13 mouse cellular contexts compared by ENCODE assay signal in genomic region chr13:75727932-75728331, GRCm38 (mm10).
"Had no signal": no experiment of that assay in that cellular context is flagged by ENCODE, and none has a peak within 500 bp of the region (broad histone marks: within the 10 kb centered on the region; RNA-seq: fewer than 3 reads in every experiment).

No protein-coding gene starts in this region.

- H3K4me3 ChIP-seq: limb, embryonic 15.5 days; megakaryocyte, embryonic 14.5 days; midbrain, embryonic 12.5 days; neural tube, embryonic 13.5 days had no signal

- H3K27ac ChIP-seq: limb, embryonic 15.5 days; midbrain, embryonic 12.5 days; neural tube, embryonic 13.5 days; stomach, postnatal 0 days had no signal

- DNase-seq: kidney, adult 8-10 months; kidney, postnatal 25 days; lung, embryonic 14.5 days; lung, postnatal 10 days; lung, postnatal 4 days; thymus, postnatal 4 days had no signal

- H3K27me3 ChIP-seq: limb, embryonic 15.5 days; megakaryocyte, embryonic 14.5 days; midbrain, embryonic 12.5 days; neural tube, embryonic 13.5 days had no signal

- ATAC-seq: intestine, postnatal 0 days; midbrain, embryonic 16.5 days had no signal

- H3K36me3 ChIP-seq: limb, embryonic 15.5 days; midbrain, embryonic 12.5 days; neural tube, embryonic 13.5 days had no signal

- H3K9me3 ChIP-seq: limb, embryonic 15.5 days; megakaryocyte, embryonic 14.5 days; midbrain, embryonic 12.5 days; neural tube, embryonic 13.5 days had no signal

- H3K9ac ChIP-seq: limb, embryonic 15.5 days; lung, embryonic 14.5 days; midbrain, embryonic 12.5 days; neural tube, embryonic 13.5 days had no signal

- H3K4me2 ChIP-seq: limb, embryonic 15.5 days; lung, embryonic 14.5 days; midbrain, embryonic 12.5 days; neural tube, embryonic 13.5 days had no signal
